Mouse (Mus musculus) adrenal gland, postnatal 25 days (tissue): ENCODE measurements at regions not wholly inside any gene's neighbourhood (a gene's known extent, or its start where the extent isn't known, plus 50 kb on each side); places are given as distances from the start of the nearest gene placed in this dataset.

ENCODE experiments used
- DNase-seq: peaks from one replicate; pipeline ENCODE4 v3.0.0; 2021; ENCODE audit warnings: mixed read lengths

DNA sequence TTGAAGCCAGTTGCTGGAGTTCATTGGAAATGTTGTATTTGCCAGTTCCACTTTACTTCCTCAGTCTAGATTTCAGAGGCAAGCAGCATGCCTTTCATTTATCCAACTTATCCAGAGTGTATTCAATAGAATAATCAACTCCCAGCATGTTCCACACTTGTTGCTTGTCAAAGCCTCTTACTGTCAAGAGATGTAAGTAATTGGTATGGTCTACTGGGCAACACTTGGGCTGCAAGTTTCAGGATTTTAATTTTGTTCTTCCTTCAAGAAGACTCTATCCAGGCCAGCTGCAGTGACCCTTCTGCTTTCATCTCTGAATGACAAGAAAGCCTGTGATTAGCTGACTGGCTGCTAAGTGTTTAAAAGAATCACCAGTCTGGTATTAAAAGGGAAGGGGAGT is 3131.6 kb upstream of the Lrrc6 start:
- DNase-seq = no peak

DNA sequence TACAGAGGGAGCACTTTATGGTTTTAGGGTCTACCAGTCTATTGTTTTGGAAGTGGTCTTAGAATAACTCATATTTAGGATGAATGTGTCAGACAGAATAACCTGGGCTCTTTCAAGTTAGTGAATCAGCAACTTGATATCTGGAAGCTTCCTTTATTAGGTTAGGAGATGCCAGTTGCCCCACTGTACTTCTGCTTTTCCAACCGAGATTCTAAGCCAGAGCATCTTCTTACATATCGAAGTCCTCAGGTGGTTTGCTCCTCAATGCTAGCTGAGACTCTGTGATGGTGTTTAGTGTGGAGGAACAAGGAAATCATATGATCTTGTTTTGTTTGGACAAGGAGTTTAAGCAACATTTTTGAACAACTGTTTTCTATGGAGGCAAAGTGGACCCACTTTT is 3117.3 kb upstream of the Lrrc6 start:
- no peak for DNase-seq

DNA sequence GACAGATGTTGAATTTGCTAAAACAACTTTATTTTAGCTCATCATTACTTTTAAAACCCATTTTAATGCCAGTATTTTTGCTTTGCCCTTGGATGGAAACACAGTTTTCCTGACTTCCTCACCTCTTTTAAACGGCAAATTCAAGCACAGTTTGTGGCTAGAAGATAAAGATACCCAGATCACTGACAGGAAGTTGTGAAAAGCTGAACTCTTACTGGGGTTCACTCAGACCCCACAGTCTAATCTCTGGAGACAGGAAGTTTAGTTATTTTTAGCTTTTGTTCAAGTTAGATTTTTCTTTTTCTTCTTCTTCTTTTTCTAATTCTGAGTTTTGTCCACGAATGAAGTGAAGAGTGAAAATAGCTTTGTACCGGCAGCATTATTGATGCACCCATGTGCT is 3113.3 kb upstream of the Lrrc6 start:
- DNase-seq = no peak

DNA sequence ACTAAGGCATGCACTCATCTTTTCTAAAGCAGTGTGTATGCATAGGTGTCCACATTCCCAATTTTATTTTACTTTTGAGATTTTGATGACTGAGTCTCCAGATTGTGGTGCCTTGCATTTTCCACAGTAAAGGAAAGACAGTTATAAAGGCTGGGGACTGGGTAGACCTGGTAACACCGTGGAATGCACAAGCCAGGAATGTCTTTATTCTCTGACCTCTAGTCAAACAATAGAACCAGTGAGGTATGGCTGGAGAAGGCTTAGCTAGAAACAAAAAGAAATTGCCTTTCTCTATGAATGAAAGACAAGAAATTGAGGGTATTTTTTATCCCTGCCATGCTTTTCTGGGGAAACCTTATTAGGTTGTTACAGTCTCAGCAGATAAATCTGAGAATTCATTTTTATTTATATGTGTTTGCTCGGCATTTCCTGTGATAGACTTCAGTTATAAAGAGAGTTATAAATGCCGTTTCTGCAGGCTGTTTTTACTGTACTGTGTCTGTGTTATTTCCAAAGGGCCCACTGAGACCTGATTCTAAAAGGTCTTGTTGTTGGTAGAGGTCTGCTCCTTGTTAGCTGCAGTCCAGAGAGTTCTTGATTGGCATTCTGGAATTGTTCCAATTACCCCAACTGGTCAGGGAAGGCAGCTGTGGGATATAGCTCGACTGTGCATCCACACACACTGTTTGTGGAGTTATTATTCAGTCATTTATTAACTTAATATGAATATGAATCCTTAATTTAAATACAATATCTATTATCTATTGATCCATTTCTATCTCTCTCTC is 3090.7 kb upstream of the Lrrc6 start:
- DNase-seq = no peak

DNA sequence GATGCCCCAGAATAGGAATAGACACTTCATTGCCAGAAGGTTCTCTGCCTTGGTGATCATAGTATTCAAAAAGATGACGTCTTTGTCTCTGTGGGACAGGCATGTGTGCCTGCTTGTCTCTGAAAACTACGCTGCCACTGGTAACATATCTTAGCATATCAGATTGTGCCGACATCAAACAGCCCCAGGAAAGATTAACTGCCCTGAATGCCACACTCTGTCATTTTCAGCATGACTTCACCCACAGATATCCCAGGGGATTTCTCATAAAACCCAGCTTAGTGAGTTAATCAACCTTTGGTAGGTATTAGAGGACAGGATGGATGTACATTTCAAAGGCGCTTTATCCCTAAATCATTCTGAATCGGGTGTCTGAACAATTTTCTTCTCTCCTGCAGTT is 3087.4 kb upstream of the Lrrc6 start:
- DNase-seq = no peak

DNA sequence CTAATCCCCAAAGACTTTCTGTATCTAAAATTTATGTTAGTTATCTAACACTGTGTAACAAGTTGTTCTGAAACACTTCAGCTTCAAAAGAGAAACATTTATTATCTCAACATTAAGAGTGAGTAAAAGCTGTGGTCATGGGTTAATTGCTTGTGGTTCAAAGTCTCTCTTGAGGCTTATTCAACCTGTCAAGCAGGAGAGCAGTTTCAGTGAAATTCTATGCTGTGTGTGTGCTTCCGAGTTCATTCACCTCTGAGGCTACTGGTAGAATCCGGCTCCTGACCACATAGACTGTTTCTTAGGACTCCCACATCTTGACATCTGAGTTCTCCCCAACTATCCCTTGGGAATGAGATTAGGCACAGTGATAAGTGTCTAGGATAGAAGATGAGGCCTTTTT is 3076.0 kb upstream of the Lrrc6 start:
- no peak for DNase-seq

DNA sequence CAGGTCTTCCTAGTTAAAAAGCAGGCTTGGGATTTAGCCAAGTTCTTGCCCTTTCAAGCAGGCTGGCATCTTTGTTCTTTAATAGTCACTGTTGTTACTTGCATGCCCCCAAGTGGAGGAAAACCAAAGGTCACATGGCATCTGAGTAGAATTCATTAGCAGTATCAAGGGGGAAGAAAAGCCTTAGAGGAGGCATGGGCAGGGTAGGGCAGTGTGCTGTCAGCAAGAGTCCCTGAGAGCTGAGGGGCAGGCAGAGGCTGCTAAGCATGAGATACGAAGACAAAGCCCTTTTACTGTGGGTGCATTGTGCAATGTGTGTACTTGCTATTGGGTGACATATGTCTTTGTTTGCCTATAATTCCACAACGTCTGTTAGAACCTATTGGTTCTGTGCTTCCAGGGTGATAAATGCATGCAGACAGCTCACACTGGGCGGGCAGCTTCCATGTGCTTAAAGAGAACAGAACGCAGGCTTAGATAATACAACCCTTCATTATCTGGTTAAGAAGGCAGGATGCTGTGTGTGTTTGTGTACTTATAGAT is 3075.0 kb upstream of the Lrrc6 start:
- DNase-seq = peak; percentile 7

DNA sequence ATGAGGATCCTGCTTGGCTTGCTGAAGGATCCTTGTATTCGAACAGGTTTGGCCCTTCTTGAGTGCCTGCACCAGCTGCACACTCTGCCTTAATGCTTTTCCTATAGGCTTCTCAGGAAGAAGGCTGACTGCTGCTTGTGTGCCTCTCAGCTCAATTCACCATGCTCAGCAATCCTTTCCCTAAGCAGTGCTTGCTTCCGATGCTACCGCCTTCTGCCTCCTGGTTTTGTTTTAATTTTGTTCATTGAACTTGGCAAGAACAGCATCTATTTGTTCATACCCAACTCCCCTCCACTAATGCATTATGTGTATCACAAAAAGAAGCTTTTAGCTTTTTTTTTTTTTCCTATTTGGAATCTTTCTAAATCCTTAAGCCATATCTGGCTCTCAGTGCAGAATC is 3053.5 kb upstream of the Lrrc6 start:
- no peak for DNase-seq

DNA sequence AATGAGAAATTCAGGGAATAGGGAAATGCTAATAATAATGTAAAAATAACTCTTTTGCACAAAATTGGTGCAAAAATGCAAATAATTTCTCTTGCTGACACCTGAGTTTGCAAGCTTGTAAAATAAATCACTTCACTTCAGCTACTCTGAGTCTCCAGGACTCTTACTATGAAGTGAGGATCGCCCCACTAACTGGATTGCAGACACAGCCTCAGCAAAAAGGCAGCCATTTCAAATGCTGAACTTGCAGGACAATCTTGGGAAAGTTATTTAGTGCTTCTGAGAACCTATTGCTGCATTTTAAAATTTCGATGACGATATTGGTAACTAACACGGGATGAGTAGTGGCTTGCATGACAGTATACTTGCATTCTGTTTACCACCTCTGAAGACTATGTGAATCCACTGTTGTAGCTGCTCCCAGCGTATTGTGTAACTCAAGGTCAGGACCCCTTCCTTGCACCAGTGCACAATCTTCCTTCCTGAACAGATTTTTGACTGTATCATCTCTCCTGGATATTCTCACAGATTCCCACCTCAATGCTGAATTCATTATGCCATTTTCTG is 3051.4 kb upstream of the Lrrc6 start:
- DNase-seq = no peak

DNA sequence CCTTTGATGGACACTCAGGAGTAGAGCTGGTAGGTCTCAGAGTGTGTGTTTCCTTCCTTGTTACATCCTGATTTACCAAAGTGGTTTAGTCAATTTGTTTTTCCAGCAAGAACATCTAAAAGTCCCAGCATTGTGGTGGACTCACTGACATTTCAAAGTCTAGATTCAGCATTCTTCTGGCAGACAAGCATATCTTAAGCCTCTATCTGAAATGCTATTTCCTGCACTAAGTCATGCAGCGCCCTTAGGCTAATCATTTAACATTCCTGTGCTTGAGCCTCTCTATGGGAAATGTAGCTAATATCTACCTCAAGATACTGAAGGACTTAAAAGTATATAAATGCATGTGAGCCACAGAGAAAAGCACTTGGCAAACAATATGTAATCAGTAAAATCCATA is 3050.3 kb upstream of the Lrrc6 start:
- DNase-seq = no peak

DNA sequence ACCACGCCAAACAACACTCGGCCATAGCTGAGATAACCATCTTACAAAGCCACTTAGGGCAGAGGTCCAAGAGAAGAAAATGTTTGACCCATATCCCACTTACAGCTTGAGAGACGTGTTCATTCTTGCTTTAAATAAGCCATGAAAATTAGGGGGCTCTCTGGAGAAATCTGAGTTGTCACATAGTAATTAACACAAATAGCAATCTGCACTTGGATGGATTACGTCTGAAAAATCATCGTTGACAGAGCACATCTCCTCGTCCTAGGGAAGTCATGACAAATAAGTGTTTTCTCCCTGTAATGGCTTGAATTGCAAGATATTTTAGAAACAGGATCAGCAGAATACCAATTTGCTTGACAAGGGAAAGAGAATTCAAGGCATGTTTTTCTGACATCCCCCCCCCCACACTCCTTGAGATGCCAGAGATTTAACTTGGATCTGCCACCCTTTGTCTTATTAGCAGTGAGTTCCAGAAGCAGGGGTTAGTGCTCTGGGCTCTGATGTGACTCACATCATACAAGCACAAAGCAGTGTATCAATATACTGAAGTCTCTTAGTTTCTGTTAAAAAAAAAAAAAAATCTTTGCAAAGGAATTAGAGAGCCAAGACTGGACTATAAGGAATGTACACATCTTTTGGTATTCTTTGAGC is 3025.9 kb upstream of the Lrrc6 start:
- DNase-seq = no peak

DNA sequence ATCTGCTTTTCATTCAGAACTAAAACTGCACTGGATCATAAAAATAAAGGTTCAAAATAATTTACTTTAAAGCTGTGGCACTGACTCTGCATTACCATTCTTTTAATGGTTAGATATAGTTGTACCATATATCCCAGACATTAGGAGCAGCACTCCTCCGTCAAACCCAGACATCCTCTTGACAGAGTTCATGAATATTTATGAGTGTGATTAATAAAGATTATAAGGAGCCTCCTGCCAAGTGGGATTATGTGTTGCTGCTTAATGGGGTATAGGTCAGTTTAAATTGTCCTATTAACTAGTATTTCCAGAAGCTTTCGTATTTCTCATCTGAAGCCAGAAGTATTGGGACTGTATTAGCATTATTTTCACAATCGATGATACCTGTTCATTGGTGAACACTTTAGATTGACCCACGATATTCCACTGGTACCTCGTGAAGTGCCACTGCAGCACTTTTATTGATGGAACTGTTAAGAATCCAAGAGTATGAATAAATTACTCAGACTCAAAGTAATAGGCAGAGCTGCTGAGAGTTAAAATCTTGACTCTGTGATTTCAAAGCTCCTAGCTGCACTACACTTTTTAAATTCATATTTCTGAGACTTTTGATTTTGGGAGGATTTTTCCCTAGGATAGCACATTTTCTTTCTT is 2983.8 kb upstream of the Lrrc6 start:
- DNase-seq = no peak

DNA sequence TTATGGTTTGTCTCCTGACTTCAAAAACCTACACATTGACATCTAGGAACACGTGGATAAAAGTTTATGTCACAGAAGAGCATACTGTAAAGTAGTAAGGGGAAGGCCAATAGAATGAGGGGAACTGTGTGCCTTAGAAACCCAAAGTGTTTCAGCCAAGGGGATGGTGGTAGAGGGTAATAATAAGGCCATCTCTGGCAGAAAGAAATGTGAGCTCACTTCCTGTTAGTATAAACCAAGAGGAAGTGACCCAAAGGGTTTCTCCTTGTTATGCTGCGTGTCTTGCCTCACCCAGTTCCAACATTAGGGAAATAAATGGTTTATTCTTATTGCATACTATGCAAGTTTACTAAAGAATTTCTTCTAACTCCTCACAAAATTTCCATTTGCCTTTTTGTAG is 2982.4 kb upstream of the Lrrc6 start:
- DNase-seq = no peak

DNA sequence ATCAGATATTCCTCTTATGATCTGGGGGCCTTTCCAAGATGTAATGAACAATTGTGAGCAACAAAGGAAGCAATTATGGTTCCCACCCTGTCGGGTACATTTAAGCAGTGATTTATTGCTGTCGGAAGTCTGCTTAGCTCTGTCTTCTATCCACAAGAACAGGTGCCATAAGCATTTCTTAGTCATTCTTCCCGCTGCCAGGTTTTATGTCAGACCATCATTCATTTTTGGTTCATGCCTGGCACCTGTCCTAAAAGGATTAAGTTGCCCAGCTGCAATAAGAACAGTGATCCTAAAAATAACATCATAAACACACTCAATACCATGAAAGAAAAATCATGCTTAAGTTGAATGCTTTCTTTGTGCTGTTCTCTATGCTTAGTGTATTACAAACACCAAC is 2980.4 kb upstream of the Lrrc6 start:
- no peak for DNase-seq

DNA sequence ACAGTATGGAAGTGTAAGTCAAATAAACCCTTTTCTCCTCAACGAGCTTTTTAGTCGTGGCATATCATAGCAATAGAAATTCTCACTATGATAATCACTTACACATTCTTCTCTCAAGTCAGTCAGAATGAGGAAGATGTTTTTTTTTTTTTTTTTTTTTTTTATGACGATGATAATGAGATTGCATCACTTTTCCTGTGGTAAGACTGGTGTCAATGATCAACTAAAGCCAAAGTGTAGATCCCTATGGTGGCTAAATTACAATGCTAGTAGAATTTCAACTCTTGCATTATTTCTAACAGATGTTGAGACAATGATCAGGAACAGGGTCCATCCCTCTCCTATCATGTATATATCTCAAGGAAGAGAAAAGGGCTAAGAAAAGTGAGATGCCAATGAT is 2976.3 kb upstream of the Lrrc6 start:
- DNase-seq = no peak

DNA sequence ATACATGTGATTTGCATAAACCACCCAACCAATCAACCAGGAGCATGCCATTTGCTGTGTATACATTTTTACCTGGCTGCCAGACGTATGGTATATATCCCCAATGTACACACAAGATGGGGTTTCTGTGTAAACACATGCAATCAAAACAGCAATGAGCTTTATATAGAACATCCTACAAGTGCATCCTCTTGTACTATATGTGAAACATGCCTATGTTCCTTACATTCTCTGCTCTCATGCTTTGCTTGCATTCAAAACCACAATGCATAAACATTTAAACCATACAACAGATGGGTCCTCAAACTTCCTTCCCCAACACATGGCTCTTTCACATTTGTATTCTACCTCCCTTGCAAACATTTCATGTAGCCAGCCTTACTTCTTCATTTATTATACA is 2968.9 kb upstream of the Lrrc6 start:
- DNase-seq = no peak

DNA sequence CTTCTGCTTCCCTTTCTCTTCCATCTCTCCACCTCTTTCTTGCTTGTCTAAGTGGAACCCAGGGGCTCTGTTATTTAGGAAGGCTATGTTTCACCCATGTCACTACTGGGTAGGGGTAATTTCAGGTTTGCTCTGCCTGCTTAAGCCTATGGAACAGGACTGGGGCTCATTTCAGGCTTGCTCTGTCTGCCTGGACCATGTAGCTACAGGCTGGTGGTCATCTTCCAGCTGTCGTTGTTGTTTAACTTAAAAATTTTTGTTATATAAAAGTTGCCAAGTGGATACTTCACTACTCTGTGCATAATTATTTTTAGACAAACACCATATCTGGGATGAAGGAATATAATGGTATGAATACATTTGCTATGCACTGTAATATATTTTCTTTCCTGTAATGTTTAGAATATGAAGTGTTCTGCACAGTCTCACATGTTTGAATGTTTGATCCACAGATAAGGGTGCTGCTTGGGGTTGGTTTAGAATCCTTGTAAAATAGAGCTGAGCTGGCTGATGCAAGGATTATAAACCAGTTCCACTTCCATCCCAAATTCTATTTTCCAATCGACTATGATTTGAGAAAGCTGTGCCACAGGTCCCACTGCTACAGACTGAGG is 2960.0 kb upstream of the Lrrc6 start:
- DNase-seq = no peak

DNA sequence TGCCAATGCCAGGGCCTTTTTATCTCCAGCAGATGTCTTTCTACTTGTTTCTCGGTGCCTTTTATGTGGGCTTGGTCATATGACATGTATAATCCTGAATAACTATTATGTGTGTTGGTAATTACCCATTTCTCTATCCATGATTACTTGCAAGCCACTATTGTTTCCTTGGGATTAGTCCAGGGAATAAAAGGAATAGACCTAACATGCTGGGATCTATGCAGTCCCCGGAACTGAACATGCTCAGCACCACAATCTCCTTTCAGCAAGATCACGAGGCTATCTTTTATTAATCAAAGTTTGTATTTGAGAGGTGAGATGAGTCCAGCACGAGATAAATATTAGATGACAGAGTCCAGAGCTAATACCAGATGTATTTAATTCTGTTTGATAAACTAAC is 2956.8 kb upstream of the Lrrc6 start:
- no peak for DNase-seq

DNA sequence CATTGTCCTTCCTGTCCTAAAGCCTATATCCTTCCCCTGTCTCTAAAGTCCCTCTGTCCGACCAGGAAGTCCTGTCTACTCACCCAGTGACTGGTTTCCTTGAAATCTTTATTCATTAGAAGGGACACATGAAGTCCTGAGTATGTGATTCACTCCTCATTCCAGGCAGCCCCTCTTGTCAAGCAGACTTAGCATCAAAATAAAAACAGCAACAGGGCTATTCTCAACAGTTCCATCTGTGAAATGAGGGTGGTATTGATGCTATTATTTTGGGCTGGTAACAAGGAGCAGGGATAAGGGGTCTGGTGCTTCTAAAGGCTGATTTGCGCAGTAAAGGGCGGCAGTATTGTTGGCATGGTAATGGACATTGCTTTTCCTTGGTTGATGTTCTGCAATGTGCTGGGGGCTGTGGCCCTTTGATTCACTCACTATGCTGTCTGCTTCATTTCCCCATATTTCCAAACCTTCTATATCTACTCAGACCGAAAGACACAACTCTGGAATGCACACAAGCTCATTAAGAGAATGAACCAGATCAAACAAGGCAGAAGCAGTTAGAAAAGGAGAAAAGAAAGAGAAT is 2955.6 kb upstream of the Lrrc6 start:
- no peak for DNase-seq

DNA sequence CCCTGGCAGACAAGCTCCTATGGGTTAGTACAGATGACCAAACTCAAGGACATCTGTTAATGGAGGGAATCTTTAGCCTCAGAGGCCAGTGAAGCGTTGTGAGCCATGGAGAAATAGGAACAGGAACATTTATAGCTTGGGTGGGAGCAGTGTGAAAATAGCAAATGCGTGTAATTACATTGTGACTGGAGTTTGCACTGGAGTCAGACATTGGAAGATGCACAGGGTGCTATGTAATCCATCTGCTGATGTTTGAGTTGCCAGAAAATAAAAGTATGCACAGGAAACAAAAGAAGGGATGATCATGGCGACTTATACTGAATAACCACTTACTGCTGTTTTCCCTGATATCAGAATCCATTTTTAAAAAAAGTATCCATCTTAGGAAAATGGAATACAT is 2940.3 kb upstream of the Lrrc6 start:
- DNase-seq = no peak

DNA sequence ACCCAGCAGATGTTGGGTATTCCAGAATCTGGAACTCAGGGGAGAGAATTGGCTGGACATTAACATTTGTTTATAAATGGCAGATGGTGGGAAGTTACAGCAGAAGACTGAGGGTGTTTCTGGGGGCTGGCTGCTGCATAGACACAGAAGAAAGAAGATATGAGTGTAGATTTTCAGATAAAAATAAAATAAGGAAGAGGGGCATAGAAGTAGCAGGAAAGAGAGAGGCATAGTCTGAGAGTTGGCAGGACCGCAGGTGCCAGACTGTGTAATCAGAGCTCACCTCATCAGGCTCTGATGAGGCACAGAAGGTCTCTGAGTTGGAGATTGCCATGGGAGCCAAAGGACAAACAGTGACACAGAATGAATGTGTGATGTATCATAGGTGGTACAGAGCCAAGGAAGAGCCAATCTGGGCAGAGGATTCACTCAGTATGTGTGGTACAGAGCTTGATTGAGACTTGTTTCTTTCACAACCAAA is 2912.9 kb upstream of the Lrrc6 start:
- no peak for DNase-seq

DNA sequence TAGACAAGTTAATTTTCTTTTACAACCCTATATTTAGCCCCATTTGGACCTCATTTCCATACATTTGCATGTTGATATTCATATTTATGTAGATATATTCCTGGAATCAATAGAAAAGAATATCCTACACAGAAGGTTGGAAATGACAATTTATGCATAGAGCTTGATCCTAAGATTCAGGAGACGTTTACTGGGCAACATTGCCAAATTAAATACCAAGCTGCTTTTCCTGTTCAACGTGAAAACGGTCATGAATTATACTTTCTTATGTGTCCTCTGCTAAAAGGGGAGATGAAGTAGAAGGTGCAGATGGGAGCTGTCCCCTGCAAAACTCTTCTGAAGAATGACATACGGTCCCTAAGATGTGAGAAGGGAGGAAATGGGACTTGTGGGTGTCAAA is 2888.9 kb upstream of the Lrrc6 start:
- DNase-seq = no peak
